Mouse (Mus musculus) heart, adult 9 months (tissue): Measurements from ENCODE around the gene Sorbs1.

Experiments used
- DNase-seq, 2 experiments: peaks; one replicate each; pipeline ENCODE4 v3.0.0; 2022; ENCODE audit warnings: low spot score in 2 of 2

Sorbs1 gene

GRCm38 (mm10) chr19:40409500-40410035 is 104.0 kb downstream of the Sorbs1 start:
- DNase-seq: no peak

- no peak for DNase-seq
Observed at GRCm38 (mm10) chr19:40407186-40407585, 106.4 kb downstream of the Sorbs1 start.

DNA sequence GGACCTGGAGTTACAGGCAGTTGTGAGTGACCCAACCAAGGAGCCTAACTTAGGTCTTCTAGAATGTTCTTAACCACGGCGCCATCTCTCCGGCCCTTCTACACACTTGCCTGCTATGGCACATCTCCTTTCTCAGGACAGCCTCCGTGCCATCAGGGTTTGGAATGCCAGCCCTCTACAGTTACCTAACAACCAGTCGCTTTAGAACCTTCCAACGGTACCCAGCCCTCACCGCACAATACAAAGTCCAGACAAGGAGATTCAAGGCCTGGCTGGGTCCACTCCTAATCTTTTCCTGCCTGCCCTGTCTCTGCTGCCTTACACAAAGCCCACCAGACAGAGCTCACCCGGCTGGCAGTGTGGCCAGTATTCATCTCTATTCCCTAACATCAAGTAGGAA is 106.9 kb downstream of the Sorbs1 start:
- no peak for DNase-seq

DNA sequence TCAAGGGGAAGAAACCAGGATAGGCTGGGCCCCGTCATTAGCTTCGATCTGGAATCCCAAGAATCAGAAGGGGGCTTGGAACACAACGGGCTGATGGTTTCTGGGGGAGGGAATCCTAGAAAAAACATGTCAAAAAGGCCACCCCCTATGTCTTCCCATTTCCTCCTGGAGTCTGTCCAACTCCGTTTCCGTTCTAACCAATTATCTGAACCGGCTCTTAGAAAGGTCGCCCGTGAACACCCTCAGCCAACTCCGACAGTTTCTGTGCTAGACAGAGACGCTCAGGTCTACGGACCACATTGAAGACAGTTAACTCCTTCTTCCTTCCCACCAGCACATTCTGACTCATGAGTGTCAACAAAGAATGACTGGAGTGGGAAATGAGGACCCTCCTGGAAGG is 107.8 kb downstream of the Sorbs1 start:
- peak in 1 of 2 experiments; percentile 67 for DNase-seq

DNA sequence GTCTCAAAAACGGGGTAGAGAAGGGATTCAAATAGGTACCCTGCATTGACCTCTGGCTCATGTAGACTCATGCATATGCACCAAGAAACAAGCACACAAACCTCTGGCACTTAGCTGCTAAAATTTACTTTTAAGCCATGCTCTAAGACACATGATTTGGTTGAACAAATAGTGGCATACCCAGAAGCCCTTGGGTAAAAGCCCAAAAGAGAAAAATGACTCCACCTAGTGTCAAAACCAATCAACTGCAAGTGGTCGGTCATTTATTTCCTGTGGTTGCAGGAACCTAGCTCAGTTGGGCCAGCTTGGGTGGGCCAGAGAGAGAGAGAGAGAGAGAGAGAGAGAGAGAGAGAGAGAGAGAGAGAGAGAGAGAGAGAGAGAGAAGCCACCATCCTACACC is 109.0 kb downstream of the Sorbs1 start:
- no peak for DNase-seq

DNA sequence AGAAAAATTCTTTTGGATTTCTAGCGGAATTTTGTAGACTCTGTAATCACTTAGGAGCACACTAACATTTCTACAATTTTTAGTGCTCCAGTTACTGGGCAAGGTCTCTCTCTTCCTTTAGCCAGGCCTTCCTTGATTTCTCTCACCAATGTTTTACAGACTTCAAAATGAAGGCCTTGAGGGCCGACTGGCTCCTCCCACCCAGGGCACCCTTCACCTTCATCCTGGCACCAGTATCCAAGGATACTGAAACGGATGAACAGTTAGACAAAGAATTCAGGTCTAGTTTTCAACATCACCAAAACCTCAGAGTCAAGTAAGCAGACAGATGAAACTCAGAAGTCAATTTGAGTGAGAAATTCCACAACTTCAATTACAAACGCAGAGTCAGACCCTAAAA is 109.6 kb downstream of the Sorbs1 start:
- no peak for DNase-seq

- peak in 1 of 2 experiments; percentile 55 for DNase-seq
Observed at GRCm38 (mm10) chr19:40402155-40402963, 111.2 kb downstream of the Sorbs1 start.

DNA sequence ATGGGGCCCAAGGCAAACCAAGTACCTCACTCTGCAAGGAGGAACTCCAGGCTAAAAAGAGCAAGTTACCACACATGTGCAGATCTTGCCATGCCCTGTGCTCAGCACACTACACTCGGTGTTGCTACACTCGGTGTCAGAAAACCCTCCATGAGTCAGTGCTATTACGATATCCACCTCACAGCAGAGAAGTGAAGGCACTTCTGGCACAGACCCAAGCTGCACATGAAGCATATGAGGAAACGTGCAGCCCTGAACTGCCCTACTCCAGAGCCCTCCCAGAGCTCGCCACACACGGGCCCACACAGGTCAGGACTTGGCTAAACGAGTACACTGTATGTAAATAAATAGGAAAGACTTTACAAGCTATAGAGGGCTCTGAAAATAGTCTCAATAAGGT is 112.4 kb downstream of the Sorbs1 start:
- DNase-seq: no peak

- DNase-seq: no peak
Observed at GRCm38 (mm10) chr19:40400426-40401030, 113.1 kb downstream of the Sorbs1 start.

DNA sequence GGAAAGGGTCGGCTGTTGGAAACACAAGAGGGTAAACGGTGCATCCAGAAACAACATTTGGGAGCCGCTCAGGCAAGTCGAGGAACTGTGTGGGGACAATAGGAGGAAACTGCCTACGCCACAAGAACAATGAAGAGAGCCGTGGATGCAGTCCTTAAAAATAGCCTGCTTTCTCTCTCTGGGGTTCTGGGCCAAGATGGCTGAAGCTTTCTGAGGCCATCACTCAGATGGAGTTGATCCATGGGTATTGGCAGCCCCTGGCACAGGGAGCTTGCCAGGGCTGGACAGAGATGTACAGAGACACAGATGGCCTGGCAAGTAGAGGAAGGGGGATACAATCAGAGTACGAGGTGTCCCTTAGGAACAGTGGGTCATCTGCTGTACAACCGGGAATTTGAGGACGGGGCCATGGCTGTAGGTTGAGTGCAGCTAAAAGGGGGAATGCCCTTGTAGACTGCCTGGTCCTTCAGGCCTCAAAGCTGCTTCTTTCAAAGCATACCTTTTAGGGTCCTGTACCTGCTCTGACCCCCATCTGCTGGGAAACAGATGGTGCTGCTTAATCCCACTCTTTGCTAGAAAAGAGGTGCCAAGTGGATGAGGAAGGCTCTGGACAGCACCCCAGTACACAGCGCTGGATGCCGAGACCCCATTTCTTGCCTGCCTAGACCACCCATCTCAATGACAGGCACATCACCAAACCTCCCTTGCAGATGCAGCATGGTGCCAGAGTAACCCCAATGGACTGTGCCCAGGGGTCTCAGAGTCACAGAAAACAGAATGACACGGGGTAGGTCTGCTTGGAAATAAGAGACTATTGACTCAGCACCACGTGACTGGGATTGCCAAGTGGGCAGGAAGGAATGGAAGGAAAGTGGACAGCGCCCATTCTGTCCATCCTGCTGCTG is 117.6 kb downstream of the Sorbs1 start:
- DNase-seq: peak; percentile 65 to 77

- DNase-seq: no peak
Observed at GRCm38 (mm10) chr19:40395321-40395695, 118.3 kb downstream of the Sorbs1 start.

- peak; percentile 75 to 89 for DNase-seq
Observed at GRCm38 (mm10) chr19:40394555-40395320, 118.8 kb downstream of the Sorbs1 start.

DNA sequence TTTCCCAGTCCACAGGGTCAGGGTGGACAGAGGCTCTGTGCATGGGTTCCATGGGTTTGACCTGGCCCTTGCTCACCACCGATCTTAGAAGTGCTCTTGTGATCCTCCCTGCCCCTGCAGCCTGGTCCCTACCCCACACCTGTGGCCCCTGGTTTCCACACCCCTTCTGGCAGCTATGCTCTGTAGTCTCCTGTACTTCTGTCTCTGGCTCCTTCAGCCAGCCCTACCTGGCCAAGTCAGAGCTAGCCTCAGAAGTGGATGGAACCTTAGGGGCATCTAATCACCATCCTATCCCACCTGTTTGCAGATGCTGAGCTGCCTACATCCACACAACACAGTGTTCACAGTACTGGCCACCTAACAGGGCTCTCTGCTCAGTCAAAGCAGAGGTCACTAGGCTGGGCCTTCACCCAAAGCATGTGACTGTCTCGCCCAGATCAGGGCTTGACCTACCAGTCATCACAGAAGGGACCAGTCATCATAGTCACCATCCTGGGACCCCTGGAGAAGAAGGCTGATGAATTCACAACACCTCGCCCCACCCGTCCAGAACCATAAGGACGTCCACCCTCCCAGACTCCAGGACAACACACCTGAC is 120.7 kb downstream of the Sorbs1 start:
- no peak for DNase-seq

GRCm38 (mm10) chr19:40391469-40391868 is 122.1 kb downstream of the Sorbs1 start:
- peak in 1 of 2 experiments; percentile 82 for DNase-seq

- DNase-seq: no peak
Observed at GRCm38 (mm10) chr19:40386916-40387315, 126.7 kb downstream of the Sorbs1 start.

GRCm38 (mm10) chr19:40385334-40385733 is 128.2 kb downstream of the Sorbs1 start:
- DNase-seq: no peak

GRCm38 (mm10) chr19:40383931-40384330 is 129.6 kb downstream of the Sorbs1 start:
- no peak for DNase-seq

GRCm38 (mm10) chr19:40380656-40381055 is 132.9 kb downstream of the Sorbs1 start:
- no peak for DNase-seq

DNA sequence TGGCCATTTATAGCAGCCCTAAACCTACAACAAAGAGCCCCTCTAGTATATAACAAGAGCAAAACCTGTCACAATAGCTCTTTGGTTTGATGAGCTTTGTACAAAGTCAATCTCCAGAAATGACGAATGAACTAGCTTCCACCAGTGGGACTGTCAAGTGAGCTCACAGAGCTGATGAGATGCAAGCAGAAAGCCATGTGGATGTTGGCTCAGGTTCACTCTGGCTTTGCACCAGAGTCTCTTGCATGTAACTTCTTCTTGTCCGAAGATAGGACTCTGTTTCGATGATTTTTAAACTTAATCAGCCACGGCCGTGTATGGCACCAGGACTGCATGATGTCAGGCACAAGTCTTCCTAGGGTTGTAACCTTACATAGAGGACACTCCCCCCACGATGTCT is 133.6 kb downstream of the Sorbs1 start:
- DNase-seq: no peak

GRCm38 (mm10) chr19:40379081-40379480 is 134.5 kb downstream of the Sorbs1 start:
- no peak for DNase-seq

DNA sequence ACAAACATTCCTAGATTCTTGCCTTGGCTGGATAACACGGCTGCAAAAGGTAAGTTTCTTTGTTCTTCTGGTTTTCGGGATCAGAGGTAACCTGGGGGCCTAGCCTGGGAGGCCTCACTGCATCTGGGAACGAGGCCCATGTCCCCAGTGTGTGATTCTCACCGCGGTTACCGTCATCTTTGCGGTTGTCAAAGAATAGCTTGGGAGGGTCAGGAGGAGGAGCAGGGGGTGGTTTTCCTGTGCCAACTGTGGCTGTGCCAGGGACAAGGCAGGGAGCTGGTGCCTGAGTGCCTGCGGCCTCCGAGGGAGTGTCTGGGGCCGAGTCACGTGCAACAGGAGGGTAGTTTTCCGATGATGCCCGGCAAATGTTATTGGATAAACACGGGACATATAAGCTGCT is 135.9 kb downstream of the Sorbs1 start:
- DNase-seq: peak; percentile 75 to 83
